Mouse (Mus musculus): ENCODE results near the gene Ccn5. TPM values are rescaled to one million over a fixed set of nuclear protein-coding genes. Genes with fewer than 3 reads are reported as not detected.

Gene Ccn5
- 1 to 10 TPM in 1 of 2 experiments, under 1 TPM in 1; 0.98 to 1.5 TPM for total RNA-seq (2021)

- peak; percentile 86 for DNase-seq
Observed at GRCm38 (mm10) chr2:163820607-163821006, at the start of gene Ccn5. Gene Ccn5 (plus strand): TSS chr2:163820861.

GRCm38 (mm10) chr2:163776661-163777060 is 44.0 kb upstream of the Ccn5 start:
- DNase-seq, result no peak

- no peak for DNase-seq
Observed at GRCm38 (mm10) chr2:163777061-163777460, 43.6 kb upstream of the Ccn5 start.

GRCm38 (mm10) chr2:163778896-163779295 is 41.8 kb upstream of the Ccn5 start:
- no peak for DNase-seq

- no peak for DNase-seq
Observed at GRCm38 (mm10) chr2:163783368-163783767, 37.3 kb upstream of the Ccn5 start.

GRCm38 (mm10) chr2:163783901-163784300 is 36.8 kb upstream of the Ccn5 start:
- peak; percentile 21 for DNase-seq

- DNase-seq, result no peak
Observed at GRCm38 (mm10) chr2:163787086-163787485, 33.6 kb upstream of the Ccn5 start.

GRCm38 (mm10) chr2:163787709-163788108 is 33.0 kb upstream of the Ccn5 start:
- DNase-seq, result peak; percentile 65

- peak; percentile 83 for DNase-seq
Observed at GRCm38 (mm10) chr2:163788484-163788883, 32.2 kb upstream of the Ccn5 start.

- peak; percentile 58 for DNase-seq
Observed at GRCm38 (mm10) chr2:163798411-163798810, 22.2 kb upstream of the Ccn5 start.

GRCm38 (mm10) chr2:163800832-163801231 is 19.8 kb upstream of the Ccn5 start:
- DNase-seq, result peak; percentile 34

- DNase-seq, result no peak
Observed at GRCm38 (mm10) chr2:163801406-163801805, 19.3 kb upstream of the Ccn5 start.

- DNase-seq, result no peak
Observed at GRCm38 (mm10) chr2:163803838-163804237, 16.8 kb upstream of the Ccn5 start.

- no peak for DNase-seq
Observed at GRCm38 (mm10) chr2:163809166-163809565, 11.5 kb upstream of the Ccn5 start.

- DNase-seq, result no peak
Observed at GRCm38 (mm10) chr2:163809704-163810103, 11.0 kb upstream of the Ccn5 start.

GRCm38 (mm10) chr2:163813077-163813476 is 7.6 kb upstream of the Ccn5 start:
- DNase-seq, result no peak

GRCm38 (mm10) chr2:163814739-163815465 is 5.8 kb upstream of the Ccn5 start:
- no peak for DNase-seq

- DNase-seq, result peak; percentile 73
Observed at GRCm38 (mm10) chr2:163823248-163823647, 2.6 kb downstream of the Ccn5 start.

- DNase-seq, result peak; percentile 45
Observed at GRCm38 (mm10) chr2:163823771-163824170, 3.1 kb downstream of the Ccn5 start.

GRCm38 (mm10) chr2:163825861-163826260 is 5.2 kb downstream of the Ccn5 start:
- no peak for DNase-seq

GRCm38 (mm10) chr2:163826494-163826893 is 5.8 kb downstream of the Ccn5 start:
- DNase-seq, result no peak

- no peak for DNase-seq
Observed at GRCm38 (mm10) chr2:163831163-163831562, 10.5 kb downstream of the Ccn5 start.

- DNase-seq, result peak; percentile 86
Observed at GRCm38 (mm10) chr2:163838043-163838442, 17.4 kb downstream of the Ccn5 start.

- DNase-seq, result peak; percentile 89
Observed at GRCm38 (mm10) chr2:163839519-163839918, 18.9 kb downstream of the Ccn5 start.

- no peak for DNase-seq
Observed at GRCm38 (mm10) chr2:163842043-163842442, 21.4 kb downstream of the Ccn5 start.
